Mouse (Mus musculus) hindbrain, postnatal 0 days (tissue): ENCODE results near the gene Tcf12. TPM values are rescaled to one million over a fixed set of nuclear protein-coding genes. Genes with fewer than 3 reads are reported as not detected.

Source experiments
- ATAC-seq: fragments of 200-750 bp; cut with Nextera tagmentation; 2 replicates; pipeline ENCODE4 v1.8.0; 2017; ENCODE audit warnings: mild to moderate bottlenecking, moderate TSS enrichment, moderate library complexity
- DNase-seq: peaks from one replicate; pipeline ENCODE4 v3.0.0-alpha.2; 2015; ENCODE audit warnings: low spot score
- H3K27ac ChIP-seq: fragments of 300-500 bp; sonication (generic); 2 replicates; pipeline ENCODE4 v1.5.1; 2014; ENCODE audit warnings: mild to moderate bottlenecking
- H3K27me3 ChIP-seq: fragments of 300-500 bp; sonication (generic); 2 replicates; pipeline ENCODE4 v1.6.1; 2014; ENCODE audit warnings: low read length, mixed read lengths; ENCODE audit not compliant: insufficient read depth
- H3K36me3 ChIP-seq: fragments of 300-500 bp; sonication (generic); 2 replicates; pipeline ENCODE4 v1.6.1; 2014; ENCODE audit warnings: low read length, mixed read lengths; ENCODE audit not compliant: insufficient read depth
- H3K4me1 ChIP-seq: fragments of 300-500 bp; sonication (generic); 2 replicates; pipeline ENCODE4 v1.6.1; 2014; ENCODE audit warnings: antibody characterized with exemption, low read length, mixed read lengths; ENCODE audit not compliant: insufficient read depth
- H3K4me2 ChIP-seq: fragments of 300-500 bp; sonication (generic); 2 replicates; pipeline ENCODE4 v1.6.1; 2014; ENCODE audit warnings: low read depth, mild to moderate bottlenecking, low read length, moderate library complexity, mixed read lengths
- H3K4me3 ChIP-seq: fragments of 300-500 bp; sonication (generic); 2 replicates; pipeline ENCODE4 v1.5.1; 2014; ENCODE audit warnings: low read length
- H3K9ac ChIP-seq: fragments of 300-500 bp; sonication (generic); replicated peaks from 2 replicates; pipeline ENCODE4 v1.6.1; 2014; ENCODE audit warnings: mild to moderate bottlenecking, low read length, moderate library complexity, mixed read lengths
- H3K9me3 ChIP-seq: fragments of 300-500 bp; sonication (generic); 2 replicates; pipeline ENCODE4 v1.6.1; 2016; ENCODE audit warnings: low read length, mixed read lengths
- CTCF ChIP-seq: IDR thresholded peaks from 2 replicates; pipeline ENCODE4 v1.5.1; 2016; ENCODE audit warnings: antibody characterized with exemption, control low read depth, low read depth
- WGBS: fragments of 180-500 bp; shearing (Covaris S2); extraction: QIAGEN DNeasy Blood & Tissue Kit; methylation state at CpG from one replicate; pipeline ENCODE4 v1.1.7; 2014; 5-methylcytosine and 5-hydroxymethylcytosine counted together
- polyA plus RNA-seq: library from polyadenylated mRNA; unstranded; fragments of >200 nt; fragmentation: Nextera tagmentation; extraction: Ambion mirVana; gene quantifications from 2 replicates; pipeline ENCODE4 v1.2.1, GENCODE M21; 2015
- total RNA-seq: library from RNA; depleted of rRNA; stranded (reverse); fragments of >200 nt; gene quantifications from 2 replicates; pipeline ENCODE4 v1.2.3, GENCODE M21; 2014

Gene Tcf12
- total and polyA plus RNA-seq, 2 experiments from 2014 or later, result 65.5 to 155 TPM

GRCm38 (mm10) chr9:71861629-71862028 lies 250.0 kb downstream of the Tcf12 start:
- Histone ChIP-seq H3K9me3 (no peaks in the 10 kb centered on the region), H3K27me3 (no peaks in the 10 kb centered on the region), H3K4me2 (no peak overlapping the region), H3K36me3 (0 out of 2 replicates have a peak, but pooled peaks cover 7% of the 10 kb centered on the region), H3K4me3 (no peak overlapping the region), H3K27ac (no peak overlapping the region), H3K4me1 (no peaks in the 10 kb centered on the region), H3K9ac (no peak overlapping the region)
- DNase-seq, result no peak
- no peak for TF ChIP-seq CTCF
- WGBS, result 18% methylated on average over 2 of the region's 2 CpGs
- no peak for ATAC-seq

GRCm38 (mm10) chr9:71857926-71858325 lies 253.7 kb downstream of the Tcf12 start:
- no peak for ATAC-seq
- no peak overlapping the region for H3K9ac ChIP-seq
- no peak for DNase-seq
- peaks cover 29% of the 10 kb centered on the region; the same call in 1 of the 2 replicates for H3K36me3 ChIP-seq
- no peak overlapping the region for H3K27ac ChIP-seq
- WGBS, result 86% methylated on average over 1 of the region's 1 CpGs
- H3K4me2 ChIP-seq, result no peak overlapping the region
- H3K9me3 ChIP-seq, result no peaks in the 10 kb centered on the region
- H3K27me3 ChIP-seq, result no peaks in the 10 kb centered on the region
- no peak overlapping the region for H3K4me3 ChIP-seq
- no peak for TF ChIP-seq CTCF
- no peaks in the 10 kb centered on the region for H3K4me1 ChIP-seq

GRCm38 (mm10) chr9:71853904-71854303 lies 257.8 kb downstream of the Tcf12 start:
- H3K4me1 ChIP-seq, result no peaks in the 10 kb centered on the region
- ATAC-seq (no peak), DNase-seq (no peak)
- no peak for TF ChIP-seq CTCF
- WGBS, result 81% methylated on average over 3 of the region's 3 CpGs
- H3K9ac ChIP-seq, result no peak overlapping the region
- H3K9me3 ChIP-seq, result no peaks in the 10 kb centered on the region
- H3K27me3 ChIP-seq, result no peaks in the 10 kb centered on the region
- no peak overlapping the region for H3K4me2 ChIP-seq
- no peak overlapping the region for H3K4me3 ChIP-seq
- no peak overlapping the region for H3K27ac ChIP-seq
- peaks cover 41% of the 10 kb centered on the region for H3K36me3 ChIP-seq

- TF ChIP-seq CTCF, result no peak
- no peak overlapping the region for H3K27ac ChIP-seq
- H3K36me3 ChIP-seq, result peaks cover 46% of the 10 kb centered on the region
- H3K9me3 ChIP-seq, result no peaks in the 10 kb centered on the region
- no peak overlapping the region for H3K9ac ChIP-seq
- DNase-seq, result no peak
- H3K4me3 ChIP-seq, result no peak overlapping the region
- ATAC-seq, result no peak
- H3K4me1 ChIP-seq, result no peaks in the 10 kb centered on the region
- H3K27me3 ChIP-seq, result no peaks in the 10 kb centered on the region
- WGBS, result 93% methylated on average over 1 of the region's 1 CpGs
- no peak overlapping the region for H3K4me2 ChIP-seq
Observed at GRCm38 (mm10) chr9:71850283-71850682, 261.4 kb downstream of the Tcf12 start.

GRCm38 (mm10) chr9:71848392-71848791 lies 263.3 kb downstream of the Tcf12 start:
- Histone ChIP-seq H3K9ac (no peak overlapping the region), H3K4me3 (no peak overlapping the region), H3K36me3 (peaks cover 49% of the 10 kb centered on the region), H3K27me3 (no peaks in the 10 kb centered on the region), H3K27ac (no peak overlapping the region), H3K4me2 (no peak overlapping the region), H3K9me3 (no peaks in the 10 kb centered on the region), H3K4me1 (no peaks in the 10 kb centered on the region)
- WGBS, result 93% methylated on average over 3 of the region's 3 CpGs
- DNase-seq (no peak), ATAC-seq (no peak)
- no peak for TF ChIP-seq CTCF

GRCm38 (mm10) chr9:71847921-71848320 lies 263.8 kb downstream of the Tcf12 start:
- H3K36me3 ChIP-seq, result peaks cover 45% of the 10 kb centered on the region
- 97% methylated on average over 9 of the region's 9 CpGs for WGBS

GRCm38 (mm10) chr9:71841850-71842249 lies 269.8 kb downstream of the Tcf12 start:
- Histone ChIP-seq H3K4me3 (no peak overlapping the region), H3K27me3 (no peaks in the 10 kb centered on the region), H3K4me1 (no peaks in the 10 kb centered on the region), H3K9ac (no peak overlapping the region), H3K4me2 (no peak overlapping the region), H3K9me3 (no peaks in the 10 kb centered on the region), H3K36me3 (peaks cover 32% of the 10 kb centered on the region; the same call in 1 of the 2 replicates), H3K27ac (no peak overlapping the region)
- no peak for TF ChIP-seq CTCF
- no peak for ATAC-seq
- no peak for DNase-seq
- 88% methylated on average over 5 of the region's 5 CpGs for WGBS

More at GRCm38 (mm10) chr9:71847921-71848320, 263.8 kb downstream of the Tcf12 start:
- Histone ChIP-seq H3K9ac (no peak overlapping the region), H3K4me3 (no peak overlapping the region), H3K4me2 (no peak overlapping the region), H3K4me1 (no peaks in the 10 kb centered on the region), H3K9me3 (no peaks in the 10 kb centered on the region), H3K27me3 (no peaks in the 10 kb centered on the region), H3K27ac (no peak overlapping the region)
- no peak for TF ChIP-seq CTCF
- no peak for DNase-seq
- ATAC-seq, result no peak
